Mouse (Mus musculus) forebrain, embryonic 13.5 days (tissue): Measurements from ENCODE around the gene Gsdma2. TPM values are rescaled to one million over a fixed set of nuclear protein-coding genes. Genes with fewer than 3 reads are reported as not detected.
A peak's percentile ranks its signal among the peaks of the same experiment; 100 is the strongest.
"Not testable (repeated sequence)": the region's sequence is repeated elsewhere in the genome, so short reads cannot be mapped to it uniquely, and the experiment has no call there.

Source experiments
- ATAC-seq: fragments of 200-750 bp; cut with Nextera tagmentation; 2 replicates; pipeline ENCODE4 v1.8.0; 2017
- H3K27ac ChIP-seq: fragments of 300-500 bp; sonication (generic); 2 replicates; pipeline ENCODE4 v1.5.1; 2015; ENCODE audit warnings: inconsistent platforms, mild to moderate bottlenecking, moderate library complexity
- H3K27me3 ChIP-seq: fragments of 300-500 bp; sonication (generic); 2 replicates; pipeline ENCODE4 v1.6.1; 2015; ENCODE audit warnings: mild to moderate bottlenecking, inconsistent platforms
- H3K36me3 ChIP-seq: fragments of 300-500 bp; sonication (generic); 2 replicates; pipeline ENCODE4 v1.6.1; 2015; ENCODE audit warnings: mild to moderate bottlenecking, inconsistent platforms; ENCODE audit not compliant: poor library complexity, severe bottlenecking
- H3K4me1 ChIP-seq: fragments of 300-500 bp; sonication (generic); 2 replicates; pipeline ENCODE4 v1.6.1; 2015; ENCODE audit warnings: inconsistent platforms
- H3K4me2 ChIP-seq: fragments of 300-500 bp; sonication (generic); 2 replicates; pipeline ENCODE4 v1.6.1; 2015; ENCODE audit warnings: inconsistent platforms, mild to moderate bottlenecking, moderate library complexity
- H3K4me3 ChIP-seq: fragments of 300-500 bp; sonication (generic); 2 replicates; pipeline ENCODE4 v1.5.1; 2015; ENCODE audit warnings: mild to moderate bottlenecking, inconsistent platforms
- H3K9ac ChIP-seq: fragments of 300-500 bp; sonication (generic); 2 replicates; pipeline ENCODE4 v1.6.1; 2015; ENCODE audit warnings: mild to moderate bottlenecking, inconsistent platforms
- H3K9me3 ChIP-seq: fragments of 300-500 bp; sonication (generic); replicated peaks from 2 replicates; pipeline ENCODE4 v1.6.1; 2016; ENCODE audit warnings: inconsistent platforms
- WGBS: fragments of 180-500 bp; shearing (Covaris S2); methylation state at CpG from one replicate; pipeline ENCODE4 v1.1.7; 2015; 5-methylcytosine and 5-hydroxymethylcytosine counted together
- polyA plus RNA-seq: library from polyadenylated mRNA; unstranded; fragments of >200 nt; fragmentation: Nextera tagmentation; extraction: Ambion mirVana; gene quantifications from 2 replicates; pipeline ENCODE4 v1.2.1, GENCODE M21; 2015

Gene Gsdma2
- polyA plus RNA-seq, 1 experiment from 2014 or later: not detected

GRCm38 (mm10) chr11:98671284-98671815, 24.8 kb downstream of the Gsdma2 start:
- H3K27ac ChIP-seq: no peak overlapping the region
- 71% methylated on average over 3 of the region's 3 CpGs for whole genome bisulfite sequencing
- H3K4me2 ChIP-seq: no peak overlapping the region
- no peaks in the 10 kb centered on the region for H3K36me3 ChIP-seq
- H3K9ac ChIP-seq: no peak overlapping the region
- H3K9me3 ChIP-seq: no peaks in the 10 kb centered on the region
- no peak overlapping the region for H3K4me3 ChIP-seq
- no peak for ATAC-seq
- no peaks in the 10 kb centered on the region for H3K4me1 ChIP-seq
- peaks cover 38% of the 10 kb centered on the region for H3K27me3 ChIP-seq

GRCm38 (mm10) chr11:98671857-98672256, 25.3 kb downstream of the Gsdma2 start:
- Histone ChIP-seq H3K4me3 (no peak overlapping the region), H3K4me2 (no peak overlapping the region), H3K9me3 (no peaks in the 10 kb centered on the region), H3K9ac (no peak overlapping the region), H3K27me3 (peaks cover 37% of the 10 kb centered on the region), H3K4me1 (no peaks in the 10 kb centered on the region), H3K36me3 (no peaks in the 10 kb centered on the region), H3K27ac (no peak overlapping the region)
- 68% methylated on average over 5 of the region's 5 CpGs for WGBS
- no peak for ATAC-seq

GRCm38 (mm10) chr11:98672482-98672881, 25.9 kb downstream of the Gsdma2 start:
- H3K36me3 ChIP-seq: no peaks in the 10 kb centered on the region
- H3K4me1 ChIP-seq: no peaks in the 10 kb centered on the region
- no peak overlapping the region for H3K4me2 ChIP-seq
- ATAC-seq: no peak
- no peaks in the 10 kb centered on the region for H3K9me3 ChIP-seq
- WGBS: 88% methylated on average over 5 of the region's 5 CpGs
- peaks cover 31% of the 10 kb centered on the region for H3K27me3 ChIP-seq
- H3K9ac ChIP-seq: no peak overlapping the region
- no peak overlapping the region for H3K4me3 ChIP-seq
- no peak overlapping the region for H3K27ac ChIP-seq

- not testable (repeated sequence) for H3K27ac ChIP-seq, H3K9ac ChIP-seq, H3K36me3 ChIP-seq, H3K4me1 ChIP-seq, ATAC-seq, H3K4me3 ChIP-seq, H3K9me3 ChIP-seq
- Histone ChIP-seq H3K27me3 (peaks cover 24% of the 10 kb centered on the region), H3K4me2 (peak overlapping the region; percentile 34)
- whole genome bisulfite sequencing: 5% methylated on average over 6 of the region's 7 CpGs
These were observed 26.6 kb downstream of the Gsdma2 start for GRCm38 (mm10) chr11:98673136-98673535.

- Histone ChIP-seq H3K4me1 (no peaks in the 10 kb centered on the region), H3K27me3 (peaks cover 12% of the 10 kb centered on the region; the same call in 1 of the 2 replicates), H3K36me3 (no peaks in the 10 kb centered on the region), H3K27ac (no peak overlapping the region), H3K4me2 (no peak overlapping the region), H3K4me3 (no peak overlapping the region), H3K9ac (no peak overlapping the region), H3K9me3 (no peaks in the 10 kb centered on the region)
- ATAC-seq: no peak
- WGBS: 59% methylated on average over 7 of the region's 7 CpGs
These were observed 29.3 kb downstream of the Gsdma2 start for GRCm38 (mm10) chr11:98675829-98676363.

- Histone ChIP-seq H3K36me3 (peaks cover under 1% of the 10 kb centered on the region; the same call in 1 of the 2 replicates), H3K9me3 (no peaks in the 10 kb centered on the region), H3K9ac (no peak overlapping the region), H3K4me2 (no peak overlapping the region), H3K4me3 (no peak overlapping the region), H3K27ac (no peak overlapping the region), H3K27me3 (no peaks in the 10 kb centered on the region), H3K4me1 (peaks cover 18% of the 10 kb centered on the region)
- ATAC-seq: no peak
- WGBS: 94% methylated on average over 1 of the region's 1 CpGs
These were observed 33.5 kb downstream of the Gsdma2 start for GRCm38 (mm10) chr11:98680023-98680422.

GRCm38 (mm10) chr11:98680595-98680994, 34.0 kb downstream of the Gsdma2 start:
- H3K4me1 ChIP-seq: peaks cover 18% of the 10 kb centered on the region
- H3K36me3 ChIP-seq, H3K27me3 ChIP-seq, H3K9me3 ChIP-seq, H3K4me3 ChIP-seq, H3K9ac ChIP-seq, ATAC-seq, H3K27ac ChIP-seq, H3K4me2 ChIP-seq: not testable (repeated sequence)
- 86% methylated on average over 4 of the region's 4 CpGs for WGBS

- ATAC-seq: no peak
- Histone ChIP-seq H3K4me1 (peaks cover 18% of the 10 kb centered on the region), H3K9me3 (no peaks in the 10 kb centered on the region), H3K27me3 (no peaks in the 10 kb centered on the region), H3K4me2 (no peak overlapping the region; the same call in 1 of the 2 replicates), H3K27ac (no peak overlapping the region), H3K4me3 (no peak overlapping the region), H3K36me3 (peaks cover 12% of the 10 kb centered on the region), H3K9ac (no peak overlapping the region)
- 89% methylated on average over 4 of the region's 4 CpGs for WGBS
These were observed 34.6 kb downstream of the Gsdma2 start for GRCm38 (mm10) chr11:98681186-98681585.

GRCm38 (mm10) chr11:98681786-98682745, 35.5 kb downstream of the Gsdma2 start, which contains the start of gene Psmd3:
Gene Psmd3 (plus strand): TSS chr11:98682554.
- Histone ChIP-seq H3K27me3 (no peaks in the 10 kb centered on the region), H3K9me3 (no peaks in the 10 kb centered on the region), H3K4me2 (peak within 1 kb of the TSS; percentile 95), H3K4me1 (peaks cover 18% of the 10 kb centered on the region), H3K9ac (peak within 1 kb of the TSS; percentile 99), H3K27ac (peak within 1 kb of the TSS; percentile 59), H3K36me3 (peaks cover 21% of the 10 kb centered on the region), H3K4me3 (peak within 1 kb of the TSS; percentile 95)
- 6% methylated on average over 45 of the region's 45 CpGs for WGBS
- ATAC-seq: peak; percentile 97

GRCm38 (mm10) chr11:98682811-98683210, 36.3 kb downstream of the Gsdma2 start:
- Histone ChIP-seq H3K4me3 (peak overlapping the region; percentile 95), H3K4me2 (peak overlapping the region; percentile 95), H3K4me1 (peaks cover 18% of the 10 kb centered on the region), H3K27me3 (no peaks in the 10 kb centered on the region), H3K27ac (peak overlapping the region; percentile 55; the same call in 1 of the 2 replicates), H3K9me3 (no peaks in the 10 kb centered on the region), H3K9ac (peak overlapping the region; percentile 99), H3K36me3 (peaks cover 28% of the 10 kb centered on the region)
- ATAC-seq: peak; percentile 44
- WGBS: under 1% methylated on average over 23 of the region's 23 CpGs

GRCm38 (mm10) chr11:98685642-98686041, 39.1 kb downstream of the Gsdma2 start:
- Histone ChIP-seq H3K4me2 (no peak overlapping the region), H3K4me1 (peaks cover 18% of the 10 kb centered on the region), H3K4me3 (no peak overlapping the region), H3K9me3 (no peaks in the 10 kb centered on the region), H3K36me3 (peaks cover 53% of the 10 kb centered on the region), H3K27ac (no peak overlapping the region), H3K9ac (no peak overlapping the region), H3K27me3 (no peaks in the 10 kb centered on the region)
- no peak for ATAC-seq
- 94% methylated on average over 9 of the region's 9 CpGs for WGBS

- Histone ChIP-seq H3K4me1 (peaks cover 14% of the 10 kb centered on the region), H3K9ac (no peak overlapping the region), H3K9me3 (no peaks in the 10 kb centered on the region), H3K27ac (no peak overlapping the region), H3K36me3 (peaks cover 66% of the 10 kb centered on the region), H3K4me2 (no peak overlapping the region), H3K27me3 (no peaks in the 10 kb centered on the region), H3K4me3 (no peak overlapping the region)
- WGBS: 91% methylated on average over 4 of the region's 4 CpGs
- ATAC-seq: no peak
These were observed 40.4 kb downstream of the Gsdma2 start for GRCm38 (mm10) chr11:98686976-98687375.
